8 mouse cellular contexts compared by ENCODE assay signal in the genomic region with DNA sequence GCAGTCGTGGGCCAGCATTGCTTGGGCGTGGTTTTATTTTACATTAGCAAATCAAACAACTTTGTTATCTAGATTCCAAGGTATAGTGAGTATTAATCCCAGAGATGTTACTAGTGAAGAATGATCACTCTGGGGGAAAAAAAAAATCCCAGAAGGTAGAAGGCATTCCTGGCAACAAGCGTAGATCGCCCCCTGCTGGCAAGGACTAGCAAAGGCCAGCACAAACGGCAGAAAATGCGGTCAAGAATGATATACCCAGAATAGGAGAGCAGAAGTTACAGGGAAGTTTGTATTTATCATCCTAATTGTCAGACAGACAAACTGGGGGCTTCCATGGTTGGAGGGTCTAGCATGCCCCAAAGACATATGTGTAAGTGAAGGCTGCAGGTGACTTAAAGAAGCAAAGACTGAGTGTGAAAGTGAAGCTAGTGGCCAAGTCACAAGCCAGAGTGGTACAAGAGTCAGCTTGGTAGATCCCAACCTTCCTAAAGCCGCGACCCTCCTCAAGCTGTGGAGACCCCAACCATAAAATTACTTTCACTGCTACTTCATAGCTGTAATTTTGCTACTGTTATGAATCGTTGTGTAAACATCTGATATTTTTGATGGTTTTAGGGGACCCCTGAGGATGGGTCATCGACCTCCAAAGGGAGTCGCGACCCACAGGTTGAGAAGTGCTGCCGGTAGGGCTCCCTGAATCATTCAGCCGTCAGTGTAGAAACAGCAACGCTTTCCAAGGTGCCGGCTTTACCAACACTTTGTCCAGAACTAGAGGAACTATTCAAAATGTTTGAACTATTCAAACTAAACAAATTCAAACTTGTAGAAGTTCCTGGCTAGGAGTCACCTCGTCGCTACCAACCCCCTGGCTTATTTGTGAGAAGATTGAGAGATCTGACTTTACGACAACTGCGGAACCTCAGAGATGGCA. TPM values are rescaled to one million over a fixed set of nuclear protein-coding genes. Genes with fewer than 3 reads are reported as not detected.
DNase-seq lines count a peak whose midpoint lies in the region; ATAC-seq lines count a peak whose summit lies in the region.

No protein-coding gene starts in this region.

- peak; percentile 46; the same call in 1 of the 2 replicates for ATAC-seq in common myeloid progenitor, adult 5-6 weeks (replicated peaks; ENCODE audit: low read depth, poor library complexity, severe bottlenecking)

- peak; percentile 74 for DNase-seq in embryo, embryonic 10 days (ENCODE audit: low spot score)
- no peak for DNase-seq in embryo, embryonic 9.5 days (ENCODE audit: extremely low spot score)
- peak; percentile 32 for DNase-seq in ovary, postnatal 36 days (ENCODE audit: low spot score)
- no peak for DNase-seq in ovary, postnatal 14 days (ENCODE audit: low spot score)
- DNase-seq in kidney, postnatal 25 days: peak; percentile 48 to 66
- peak; percentile 68 for DNase-seq in retina, embryonic 14.5 days (ENCODE audit: low spot score)
- no peak for DNase-seq in left cerebral cortex, postnatal 36 days (ENCODE audit: low spot score in 2 of 2)

- intact Hi-C loops in left cerebral cortex, postnatal 36 days (cut with DNase I): no loop called here

RNA-seq across cellular contexts. Expression of a gene that starts 22.9 kb away (rescaled TPM):
- total RNA-seq in common myeloid progenitor, adult 5-6 weeks (2017): 152 and 168 TPM in 2 replicates
- 100 to 1,000 TPM in 1 of 2 experiments, 10 to 100 TPM in 1; 94.5 to 120 TPM for total RNA-seq in left cerebral cortex, postnatal 36 days (2021)

Comparison
In these comparisons a context has a peak if more than half of its experiments do, and no peak if none do; other contexts are left out.
1. DNase-seq: peak in embryo, embryonic 10 days (single experiment), ovary, postnatal 36 days (single experiment), kidney, postnatal 25 days (2 of 2) and retina, embryonic 14.5 days (single experiment); none in embryo, embryonic 9.5 days (single experiment), ovary, postnatal 14 days (single experiment) and left cerebral cortex, postnatal 36 days (0 of 2).